Mouse (Mus musculus) midbrain, embryonic 11.5 days (tissue): Measurements from ENCODE around the gene Emc8. TPM values are rescaled to one million over a fixed set of nuclear protein-coding genes. Genes with fewer than 3 reads are reported as not detected.

Source experiments
- ATAC-seq: fragments of 200-750 bp; cut with Nextera tagmentation; 2 replicates; pipeline ENCODE4 v1.8.0; 2017; ENCODE audit warnings: moderate TSS enrichment, moderate library complexity; ENCODE audit not compliant: low FRiP score
- DNase-seq: peaks from one replicate; pipeline ENCODE4 v3.0.0; 2015; ENCODE audit warnings: low spot score; ENCODE audit errors: missing footprints
- H3K27ac ChIP-seq: fragments of 300-500 bp; sonication (generic); 2 replicates; pipeline ENCODE4 v1.5.1; 2014; ENCODE audit warnings: low read depth, low read length
- H3K27me3 ChIP-seq: fragments of 300-500 bp; sonication (generic); 2 replicates; pipeline ENCODE4 v1.6.1; 2014; ENCODE audit warnings: mild to moderate bottlenecking, low read length, moderate library complexity, mixed read lengths; ENCODE audit not compliant: control insufficient read depth, insufficient read depth
- H3K36me3 ChIP-seq: fragments of 300-500 bp; sonication (generic); 2 replicates; pipeline ENCODE4 v1.6.1; 2014; ENCODE audit warnings: mild to moderate bottlenecking, low read length, moderate library complexity, mixed read lengths; ENCODE audit not compliant: control insufficient read depth, insufficient read depth
- H3K4me1 ChIP-seq: fragments of 300-500 bp; sonication (generic); 2 replicates; pipeline ENCODE4 v1.6.1; 2014; ENCODE audit warnings: low read length; ENCODE audit not compliant: control insufficient read depth, insufficient read depth
- H3K4me2 ChIP-seq: fragments of 300-500 bp; sonication (generic); 2 replicates; pipeline ENCODE4 v1.6.1; 2014; ENCODE audit warnings: mild to moderate bottlenecking, moderate library complexity
- H3K4me3 ChIP-seq: fragments of 300-500 bp; sonication (generic); 2 replicates; pipeline ENCODE4 v1.5.1; 2014; ENCODE audit warnings: low read depth, low read length
- H3K9ac ChIP-seq: fragments of 300-500 bp; sonication (generic); 2 replicates; pipeline ENCODE4 v1.6.1; 2014; ENCODE audit warnings: low read length
- H3K9me3 ChIP-seq: fragments of 300-500 bp; sonication (generic); 2 replicates; pipeline ENCODE4 v1.6.1; 2016; ENCODE audit warnings: low read length; ENCODE audit not compliant: control insufficient read depth
- WGBS: fragments of 180-500 bp; shearing (Covaris S2); extraction: QIAGEN DNeasy Blood & Tissue Kit; methylation state at CpG from one replicate; pipeline ENCODE4 v1.1.7; 2014; 5-methylcytosine and 5-hydroxymethylcytosine counted together
- polyA plus RNA-seq: library from polyadenylated mRNA; unstranded; fragments of >200 nt; fragmentation: Nextera tagmentation; extraction: Ambion mirVana; gene quantifications from 2 replicates; pipeline ENCODE4 v1.2.1, GENCODE M21; 2014

The Emc8 gene
- polyA plus RNA-seq, 1 experiment from 2014 or later, result 292 TPM

GRCm38 (mm10) chr8:120623608-120624007 is 44.8 kb downstream of the Emc8 start:
- Histone ChIP-seq H3K27me3 (no peaks in the 10 kb centered on the region), H3K4me3 (no peak overlapping the region), H3K4me1 (peaks cover 14% of the 10 kb centered on the region), H3K9me3 (no peaks in the 10 kb centered on the region), H3K27ac (no peak overlapping the region), H3K36me3 (no peaks in the 10 kb centered on the region), H3K4me2 (no peak overlapping the region), H3K9ac (no peak overlapping the region)
- 21% methylated on average over 2 of the region's 2 CpGs for WGBS
- DNase-seq (no peak), ATAC-seq (no peak)

- H3K9ac ChIP-seq, result no peak overlapping the region
- no peak overlapping the region for H3K4me2 ChIP-seq
- 44% methylated on average over 14 of the region's 14 CpGs for WGBS
- H3K27me3 ChIP-seq, result no peaks in the 10 kb centered on the region
- H3K36me3 ChIP-seq, result no peaks in the 10 kb centered on the region
- H3K4me1 ChIP-seq, result peaks cover 25% of the 10 kb centered on the region
- no peak overlapping the region for H3K4me3 ChIP-seq
- ATAC-seq (no peak), DNase-seq (no peak)
- H3K9me3 ChIP-seq, result no peaks in the 10 kb centered on the region
- no peak overlapping the region for H3K27ac ChIP-seq
These were observed 46.2 kb downstream of the Emc8 start for GRCm38 (mm10) chr8:120622161-120622560.

- no peaks in the 10 kb centered on the region for H3K27me3 ChIP-seq
- no peaks in the 10 kb centered on the region for H3K9me3 ChIP-seq
- DNase-seq, result no peak
- H3K4me3 ChIP-seq, result no peak overlapping the region
- H3K9ac ChIP-seq, result peak overlapping the region; percentile 24; the same call in 1 of the 2 replicates
- H3K27ac ChIP-seq, result 0 out of 2 replicates have a peak overlapping the region, but pooled peaks have one; percentile 14
- 36% methylated on average over 7 of the region's 7 CpGs for WGBS
- ATAC-seq, result no peak
- H3K4me2 ChIP-seq, result no peak overlapping the region
- no peaks in the 10 kb centered on the region for H3K36me3 ChIP-seq
- peaks cover 37% of the 10 kb centered on the region for H3K4me1 ChIP-seq
These were observed 47.9 kb downstream of the Emc8 start for GRCm38 (mm10) chr8:120620441-120620840.

- Histone ChIP-seq H3K4me1 (peaks cover 37% of the 10 kb centered on the region), H3K27ac (no peak overlapping the region), H3K4me3 (no peak overlapping the region), H3K9ac (peak overlapping the region; percentile 24; the same call in 1 of the 2 replicates), H3K27me3 (no peaks in the 10 kb centered on the region), H3K4me2 (no peak overlapping the region), H3K9me3 (no peaks in the 10 kb centered on the region), H3K36me3 (no peaks in the 10 kb centered on the region)
- ATAC-seq, result no peak
- no peak for DNase-seq
- WGBS, result 72% methylated on average over 11 of the region's 11 CpGs
These were observed 48.9 kb downstream of the Emc8 start for GRCm38 (mm10) chr8:120619235-120620180.

- Histone ChIP-seq H3K27me3 (no peaks in the 10 kb centered on the region), H3K9ac (peak overlapping the region; percentile 31), H3K36me3 (no peaks in the 10 kb centered on the region), H3K9me3 (no peaks in the 10 kb centered on the region), H3K4me1 (peaks cover 33% of the 10 kb centered on the region), H3K4me2 (peak overlapping the region; percentile 3; the same call in 1 of the 2 replicates), H3K27ac (peak overlapping the region; percentile 27), H3K4me3 (no peak overlapping the region)
- DNase-seq, result peak; percentile 99
- ATAC-seq, result peak; percentile 57
- 1% methylated on average over 6 of the region's 6 CpGs for WGBS
These were observed 50.3 kb downstream of the Emc8 start for GRCm38 (mm10) chr8:120618110-120618509.

- ATAC-seq (peak; percentile 76), DNase-seq (no peak)
- Histone ChIP-seq H3K4me1 (peaks cover 31% of the 10 kb centered on the region), H3K27me3 (no peaks in the 10 kb centered on the region), H3K9me3 (no peaks in the 10 kb centered on the region), H3K9ac (no peak overlapping the region), H3K4me2 (no peak overlapping the region), H3K4me3 (no peak overlapping the region), H3K27ac (peak overlapping the region; percentile 70), H3K36me3 (no peaks in the 10 kb centered on the region)
- 15% methylated on average over 7 of the region's 8 CpGs for WGBS
These were observed 51.4 kb downstream of the Emc8 start for GRCm38 (mm10) chr8:120616663-120617626.

- no peak for DNase-seq
- no peak for ATAC-seq
- Histone ChIP-seq H3K27ac (no peak overlapping the region), H3K4me3 (no peak overlapping the region), H3K9ac (no peak overlapping the region), H3K27me3 (no peaks in the 10 kb centered on the region), H3K4me1 (peaks cover 23% of the 10 kb centered on the region), H3K4me2 (no peak overlapping the region), H3K36me3 (no peaks in the 10 kb centered on the region), H3K9me3 (no peaks in the 10 kb centered on the region)
- WGBS, result 88% methylated on average over 3 of the region's 3 CpGs
These were observed 53.9 kb downstream of the Emc8 start for GRCm38 (mm10) chr8:120614491-120614890.

GRCm38 (mm10) chr8:120610824-120611223 is 57.5 kb downstream of the Emc8 start:
- H3K36me3 ChIP-seq, result no peaks in the 10 kb centered on the region
- no peak overlapping the region for H3K27ac ChIP-seq
- H3K4me3 ChIP-seq, result no peak overlapping the region
- no peak overlapping the region for H3K9ac ChIP-seq
- H3K9me3 ChIP-seq, result no peaks in the 10 kb centered on the region
- no peaks in the 10 kb centered on the region for H3K4me1 ChIP-seq
- no peak for DNase-seq
- 89% methylated on average over 6 of the region's 6 CpGs for WGBS
- no peak for ATAC-seq
- H3K4me2 ChIP-seq, result no peak overlapping the region
- H3K27me3 ChIP-seq, result no peaks in the 10 kb centered on the region
